Mouse (Mus musculus) embryonic stem cell, embryonic (primary cell): Measurements from ENCODE around the gene Thbs1.

ENCODE experiments used
- CTCF ChIA-PET, 4 experiments: fragments of 300-600 bp in 2 of 4; fragments of 350-600 bp in 2 of 4; sonication (Branson Sonifier 250); formaldehyde crosslinking; loops; one replicate each; lab custom pipeline; 2022; ENCODE audit warnings: inconsistent platforms in 2 of 4; lab: Charles Lee
- POLR2A ChIA-PET, 4 experiments: fragments of 300-600 bp in 2 of 4; fragments of 350-600 bp in 2 of 4; sonication (Branson Sonifier 250); formaldehyde crosslinking; loops; one replicate each; lab custom pipeline; 2022; ENCODE audit warnings: antibody characterized with exemption in 4 of 4, inconsistent platforms in 1 of 4; lab: Charles Lee

Thbs1 gene

GRCm38 (mm10) chr2:118112438-118112837 is 762 bp downstream of the Thbs1 start:
- CTCF ChIA-PET: interaction anchor here in 2 of 4 experiments (0.6 to 1.5 kb wide), 2 partner anchors 87 to 677 kb away, joined by 3 read pairs; no protein-coding TSS in a partner anchor
- POLR2A ChIA-PET: interaction anchor here in 2 of 4 experiments (0.6 to 0.7 kb wide), 3 partner anchors 87 to 662 kb away, joined by 3 to 7 read pairs (median 6); no protein-coding TSS in a partner anchor

DNA sequence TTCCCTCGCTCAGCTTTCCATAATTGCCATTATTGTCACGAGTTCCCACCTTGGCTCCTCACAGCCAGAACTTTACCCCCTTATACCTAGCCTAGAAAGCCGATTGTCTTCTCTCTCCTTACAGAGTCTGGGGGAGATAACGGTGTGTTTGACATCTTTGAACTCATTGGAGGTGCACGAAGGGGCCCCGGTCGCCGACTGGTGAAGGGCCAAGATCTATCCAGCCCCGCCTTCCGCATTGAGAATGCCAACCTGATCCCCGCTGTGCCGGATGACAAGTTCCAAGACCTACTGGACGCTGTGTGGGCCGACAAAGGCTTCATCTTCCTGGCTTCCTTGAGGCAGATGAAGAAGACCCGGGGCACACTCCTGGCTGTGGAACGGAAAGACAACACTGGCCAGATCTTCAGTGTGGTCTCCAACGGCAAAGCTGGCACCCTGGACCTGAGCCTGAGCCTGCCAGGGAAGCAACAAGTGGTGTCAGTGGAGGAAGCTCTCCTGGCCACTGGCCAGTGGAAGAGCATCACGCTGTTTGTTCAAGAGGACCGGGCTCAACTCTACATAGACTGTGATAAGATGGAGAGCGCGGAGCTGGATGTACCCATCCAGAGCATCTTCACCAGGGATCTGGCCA is 1.3 kb downstream of the Thbs1 start:
- CTCF ChIA-PET: interaction anchor here in 2 of 4 experiments (0.6 to 1.5 kb wide), 2 partner anchors 87 to 677 kb away, joined by 3 read pairs; no protein-coding TSS in a partner anchor
- POLR2A ChIA-PET: interaction anchor here in 2 of 4 experiments (0.6 to 0.7 kb wide), 3 partner anchors 87 to 663 kb away, joined by 3 to 7 read pairs (median 6); no protein-coding TSS in a partner anchor

GRCm38 (mm10) chr2:118113808-118114524 is 2.3 kb downstream of the Thbs1 start:
- ChIA-PET CTCF (no interaction called here), POLR2A (no interaction called here)

GRCm38 (mm10) chr2:118114671-118115070 is 3.0 kb downstream of the Thbs1 start:
- ChIA-PET CTCF (no interaction called here), POLR2A (no interaction called here)

DNA sequence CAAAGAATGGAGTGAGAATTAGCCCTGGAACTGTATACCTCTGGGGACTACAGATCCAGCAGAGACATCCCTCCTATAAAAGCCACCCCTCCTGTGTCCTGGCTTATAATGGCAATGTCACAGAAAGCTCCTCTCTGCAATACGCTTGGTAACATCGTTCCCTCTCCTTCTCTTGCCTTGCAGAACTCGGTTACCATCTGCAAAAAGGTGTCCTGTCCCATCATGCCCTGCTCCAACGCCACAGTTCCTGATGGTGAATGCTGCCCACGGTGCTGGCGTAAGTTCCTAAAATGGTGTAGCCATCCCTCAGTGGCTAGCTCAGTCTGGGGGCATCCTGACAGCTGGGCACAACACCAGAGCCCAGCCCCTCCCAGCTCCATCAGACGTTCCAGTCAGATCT is 4.0 kb downstream of the Thbs1 start:
- POLR2A ChIA-PET: no interaction called here

DNA sequence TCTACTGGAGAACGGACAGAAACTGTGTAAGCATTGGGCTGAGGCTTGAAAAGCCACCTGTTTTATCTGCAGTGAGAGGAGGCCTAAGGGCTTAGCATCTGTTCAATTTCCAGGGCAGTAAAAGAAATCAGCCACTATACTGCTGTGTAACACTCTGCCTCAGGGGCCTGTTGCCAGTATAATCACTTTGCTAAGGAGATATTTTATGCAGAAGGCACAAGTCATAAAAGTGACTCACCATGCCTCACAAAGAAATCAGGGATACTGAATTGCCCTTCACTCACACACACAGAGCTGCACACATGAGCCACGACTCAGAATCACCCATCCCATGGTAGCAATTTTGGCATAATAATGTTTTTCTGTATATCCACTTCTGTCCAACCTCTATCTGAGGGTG is 4.5 kb downstream of the Thbs1 start:
- ChIA-PET POLR2A (no interaction called here), CTCF (interaction anchor here in 2 of 4 experiments (0.6 kb wide), 2 partner anchors 81 to 607 kb away, joined by 3 to 4 read pairs; no protein-coding TSS in a partner anchor)

More for the DNA sequence above, 4.0 kb downstream of the Thbs1 start:
- CTCF ChIA-PET: no interaction called here

GRCm38 (mm10) chr2:118116754-118117290 is 5.1 kb downstream of the Thbs1 start:
- ChIA-PET POLR2A (no interaction called here), CTCF (interaction anchor here in 1 of 4 experiments (0.6 kb wide), 1 partner anchor 608 kb away, joined by 4 read pairs; no protein-coding TSS in a partner anchor)

GRCm38 (mm10) chr2:118117401-118117800 is 5.7 kb downstream of the Thbs1 start:
- CTCF ChIA-PET: no interaction called here
- POLR2A ChIA-PET: no interaction called here

GRCm38 (mm10) chr2:118118045-118118444 is 6.4 kb downstream of the Thbs1 start:
- ChIA-PET POLR2A (no interaction called here), CTCF (no interaction called here)

DNA sequence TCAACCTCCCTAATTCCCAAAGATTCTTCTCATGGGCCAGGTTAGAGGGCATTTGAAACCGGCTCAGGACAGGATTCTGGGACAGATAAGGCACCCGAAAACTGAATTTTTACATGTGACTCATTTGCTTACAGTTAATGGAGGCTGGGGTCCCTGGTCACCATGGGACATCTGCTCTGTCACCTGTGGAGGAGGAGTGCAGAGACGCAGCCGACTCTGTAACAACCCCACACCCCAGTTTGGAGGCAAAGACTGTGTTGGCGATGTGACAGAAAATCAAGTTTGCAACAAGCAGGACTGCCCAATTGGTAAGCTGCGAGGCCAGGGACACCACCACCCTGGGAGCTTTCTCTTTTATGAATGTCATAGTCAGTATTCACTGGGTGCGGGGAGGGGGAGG is 6.8 kb downstream of the Thbs1 start:
- POLR2A ChIA-PET: interaction anchor here in 1 of 4 experiments (0.6 kb wide), 1 partner anchor 26 kb away, joined by 5 read pairs; no protein-coding TSS in a partner anchor
- CTCF ChIA-PET: no interaction called here

- ChIA-PET CTCF (interaction anchor here in 1 of 4 experiments (0.6 kb wide), 1 partner anchor 79 kb away, joined by 3 read pairs; no protein-coding TSS in a partner anchor), POLR2A (no interaction called here)
These were observed 8.0 kb downstream of the Thbs1 start for GRCm38 (mm10) chr2:118119684-118120083.

DNA sequence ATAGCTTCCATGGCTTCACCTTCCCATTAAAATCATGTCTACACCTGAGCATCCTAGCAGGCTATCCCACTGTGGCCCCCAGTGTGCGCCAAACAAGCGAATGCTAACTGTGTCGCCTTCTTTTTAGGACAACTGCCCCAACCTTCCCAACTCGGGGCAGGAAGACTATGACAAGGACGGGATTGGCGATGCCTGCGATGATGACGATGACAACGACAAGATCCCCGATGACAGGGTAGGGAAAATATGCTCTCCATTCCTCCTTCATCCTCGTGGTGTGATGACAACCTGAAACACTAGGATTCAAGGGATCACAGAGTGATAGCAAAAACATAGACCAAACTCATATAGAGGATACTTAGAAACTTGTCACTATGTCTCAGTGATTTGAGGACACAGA is 8.4 kb downstream of the Thbs1 start:
- ChIA-PET POLR2A (no interaction called here), CTCF (no interaction called here)

GRCm38 (mm10) chr2:118120751-118121150 is 9.1 kb downstream of the Thbs1 start:
- CTCF ChIA-PET: no interaction called here
- POLR2A ChIA-PET: no interaction called here

GRCm38 (mm10) chr2:118122291-118122690 is 10.6 kb downstream of the Thbs1 start:
- ChIA-PET CTCF (no interaction called here), POLR2A (interaction anchor here in 1 of 4 experiments (0.6 kb wide), 1 partner anchor 15 kb away, joined by 3 read pairs; no protein-coding TSS in a partner anchor)

- ChIA-PET POLR2A (no interaction called here), CTCF (no interaction called here)
These were observed 12.1 kb downstream of the Thbs1 start for GRCm38 (mm10) chr2:118123743-118124142.

- POLR2A ChIA-PET: no interaction called here
- CTCF ChIA-PET: no interaction called here
These were observed 12.8 kb downstream of the Thbs1 start for GRCm38 (mm10) chr2:118124437-118124836.

- POLR2A ChIA-PET: interaction anchor here in 1 of 4 experiments (0.6 kb wide), 1 partner anchor 531 kb away, joined by 3 read pairs; no protein-coding TSS in a partner anchor
- CTCF ChIA-PET: interaction anchor here in 1 of 4 experiments (0.6 kb wide), 1 partner anchor 835 kb away, joined by 7 read pairs; no protein-coding TSS in a partner anchor
These were observed 13.7 kb downstream of the Thbs1 start for GRCm38 (mm10) chr2:118125211-118125939.

DNA sequence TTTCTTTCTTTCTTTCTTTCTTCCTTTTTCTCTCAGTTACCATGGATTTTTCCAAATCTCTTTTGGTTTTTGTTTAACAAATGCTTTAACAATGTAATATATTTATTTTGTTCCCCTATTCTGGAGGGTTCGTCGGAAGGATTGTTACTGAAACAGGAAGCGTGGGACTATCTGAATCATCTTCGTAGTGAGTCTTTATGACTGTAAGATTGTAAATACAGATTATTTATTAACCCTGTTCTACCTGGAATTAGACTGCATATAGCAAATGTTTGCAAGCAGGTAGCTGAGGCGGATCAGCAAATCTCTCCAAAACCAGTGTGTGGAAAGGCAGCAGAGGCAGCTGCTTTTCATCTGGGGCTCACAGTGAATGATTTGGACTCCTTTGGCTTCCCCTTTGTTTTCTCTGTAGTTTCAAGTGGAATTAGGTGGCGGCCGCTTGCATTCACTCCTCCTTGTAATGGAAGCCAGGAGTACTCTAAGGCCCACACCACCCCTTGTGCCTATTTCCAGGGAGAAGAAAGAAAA is 14.3 kb downstream of the Thbs1 start:
- ChIA-PET POLR2A (no interaction called here), CTCF (interaction anchor here in 1 of 4 experiments (0.6 kb wide), 1 partner anchor 835 kb away, joined by 7 read pairs; no protein-coding TSS in a partner anchor)
